Mouse (Mus musculus): ENCODE data around the gene Arfgap3. TPM values are rescaled to one million over a fixed set of nuclear protein-coding genes. Genes with fewer than 3 reads are reported as not detected.
A peak's percentile ranks its signal among the peaks of the same experiment; 100 is the strongest.

The Arfgap3 gene
- polyA plus RNA-seq, 1 experiment from 2014 or later = 28.5 TPM

DNA sequence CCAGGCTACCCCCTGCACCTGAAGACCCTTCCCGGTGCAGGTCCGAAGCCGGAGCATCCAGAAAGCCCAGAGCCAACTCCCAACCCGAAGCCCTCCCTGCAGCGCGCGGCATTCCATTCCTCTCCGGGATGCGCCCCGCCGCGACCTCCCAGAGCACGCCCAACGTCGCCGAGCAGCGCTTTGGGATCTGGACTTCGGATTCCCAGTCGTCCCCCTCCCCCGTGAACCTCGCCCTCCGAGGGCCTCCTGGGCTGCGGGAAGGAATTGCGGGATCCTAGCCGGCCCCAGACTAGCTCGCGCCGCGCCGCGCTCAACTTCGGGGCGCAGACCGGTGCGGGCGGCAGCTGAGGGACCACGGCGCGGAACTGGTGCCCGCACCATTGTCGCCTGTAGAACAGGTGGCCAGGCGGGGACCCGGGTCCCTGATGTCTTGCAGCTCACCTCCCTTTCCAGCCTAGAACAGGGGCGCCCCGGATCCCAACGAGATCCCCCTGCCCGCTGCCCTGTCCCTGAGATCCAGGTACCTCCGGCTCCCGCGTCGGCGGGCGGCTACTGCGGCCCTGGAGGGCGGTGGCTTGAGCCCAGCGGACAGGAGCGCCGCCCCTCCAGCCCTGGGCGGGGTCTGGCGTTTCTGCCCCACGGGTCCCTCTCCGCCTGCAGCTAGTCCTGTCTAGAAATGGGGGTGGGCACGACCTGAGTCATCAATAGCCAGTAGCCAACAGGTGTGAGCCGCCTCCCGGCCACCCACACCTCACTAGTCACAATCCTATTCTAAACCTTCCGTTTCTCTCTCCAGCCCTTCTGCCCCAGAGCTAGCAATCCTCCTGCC lies 98.7 kb downstream of the Arfgap3 start, which contains the start of gene A4galt:
A4galt (minus strand) TSS at position 599 of the 829 bp plus-strand sequence.
- ATAC-seq (ENCODE audit: extremely low read depth, insufficient number of reproducible peaks, low FRiP score, low TSS enrichment) = no peak
- Histone ChIP-seq H3K36me3 (no peaks in the 10 kb centered on the region), H3K9ac (peak within 1 kb of the TSS; percentile 73), H3K27ac (replicated peaks) (no peak within 1 kb of the TSS), H3K9me3 (peaks cover 4% of the 10 kb centered on the region; the same call in 1 of the 2 replicates), H3K4me3 (peak within 1 kb of the TSS; percentile 63), H3K27me3 (replicated peaks) (peaks cover 65% of the 10 kb centered on the region), H3K4me1 (peaks cover 13% of the 10 kb centered on the region), H3K4me2 (peak within 1 kb of the TSS; percentile 93)
- 3% methylated on average over 66 of the region's 66 CpGs for WGBS

DNA sequence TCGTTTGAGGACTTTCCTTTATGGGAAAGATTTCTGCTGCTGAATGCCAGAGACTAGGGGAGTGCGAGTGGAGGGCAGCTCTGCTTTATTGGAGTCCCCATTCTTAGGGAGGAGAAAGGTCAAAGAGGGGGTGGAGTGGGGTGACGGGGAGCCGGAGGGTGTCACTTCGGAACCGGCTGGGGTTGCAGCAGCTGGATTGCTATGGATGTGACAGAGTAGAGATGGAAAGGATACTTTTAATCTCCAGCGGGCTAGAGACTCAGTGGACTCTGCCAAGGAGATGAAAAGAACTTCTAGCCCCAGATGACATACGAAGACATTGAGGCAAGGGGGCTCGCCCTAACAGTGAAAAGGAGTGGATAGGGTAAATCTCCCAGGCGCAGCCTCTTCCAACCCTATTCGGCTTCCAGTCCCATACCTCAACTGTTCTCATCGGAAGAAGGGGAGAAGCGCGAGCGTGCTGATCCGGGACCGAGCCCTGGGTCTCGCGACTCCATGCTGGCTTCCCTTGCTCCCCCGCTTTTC lies 99.3 kb downstream of the Arfgap3 start:
- peaks cover 13% of the 10 kb centered on the region for H3K4me1 ChIP-seq
- peak overlapping the region; percentile 63 for H3K4me3 ChIP-seq
- WGBS = 4% methylated on average over 20 of the region's 20 CpGs
- peak overlapping the region; percentile 93 for H3K4me2 ChIP-seq
- H3K27ac ChIP-seq (replicated peaks) = no peak overlapping the region
- H3K36me3 ChIP-seq = no peaks in the 10 kb centered on the region
- peaks cover 70% of the 10 kb centered on the region for H3K27me3 ChIP-seq (replicated peaks)
- H3K9ac ChIP-seq = peak overlapping the region; percentile 73
- no peak for ATAC-seq (ENCODE audit: extremely low read depth, insufficient number of reproducible peaks, low FRiP score, low TSS enrichment)
- H3K9me3 ChIP-seq = peaks cover 4% of the 10 kb centered on the region; the same call in 1 of the 2 replicates

Other genes with a start within 250 kb of the Arfgap3 start
- gene Rrp7a, start 227.4 kb downstream of the Arfgap3 start, polyA plus RNA-seq (2015; fragmentation: Nextera tagmentation; extraction: Ambion mirVana) = 41.1 and 45.9 TPM in 2 replicates
- 73.9 and 74.2 TPM in 2 replicates for gene Poldip3, start 200.9 kb downstream of the Arfgap3 start, polyA plus RNA-seq (2015; fragmentation: Nextera tagmentation; extraction: Ambion mirVana)
- 127 and 137 TPM in 2 replicates for gene Cyb5r3, start 177.7 kb downstream of the Arfgap3 start, polyA plus RNA-seq (2015; fragmentation: Nextera tagmentation; extraction: Ambion mirVana)
- 0.42 and 0.47 TPM in 2 replicates for gene A4galt, start 98.5 kb downstream of the Arfgap3 start, polyA plus RNA-seq (2015; fragmentation: Nextera tagmentation; extraction: Ambion mirVana)
- 56.8 and 57.8 TPM in 2 replicates for gene Pacsin2, start 114.4 kb upstream of the Arfgap3 start, polyA plus RNA-seq (2015; fragmentation: Nextera tagmentation; extraction: Ambion mirVana)
- gene Ttll1, start 160.6 kb upstream of the Arfgap3 start, polyA plus RNA-seq (2015; fragmentation: Nextera tagmentation; extraction: Ambion mirVana) = 21.5 and 22.1 TPM in 2 replicates
- 31.2 and 31.8 TPM in 2 replicates for gene Bik, start 176.6 kb upstream of the Arfgap3 start, polyA plus RNA-seq (2015; fragmentation: Nextera tagmentation; extraction: Ambion mirVana)
- 139 and 150 TPM in 2 replicates for gene Tspo, start 213.3 kb upstream of the Arfgap3 start, polyA plus RNA-seq (2015; fragmentation: Nextera tagmentation; extraction: Ambion mirVana)
- 29.6 and 32.6 TPM in 2 replicates for gene Mcat, start 213.5 kb upstream of the Arfgap3 start, polyA plus RNA-seq (2015; fragmentation: Nextera tagmentation; extraction: Ambion mirVana)
- gene Ttll12, start 244.9 kb upstream of the Arfgap3 start, polyA plus RNA-seq (2015; fragmentation: Nextera tagmentation; extraction: Ambion mirVana) = 21.9 and 22.0 TPM in 2 replicates